Mouse (Mus musculus): ENCODE data around the gene Cysltr1. TPM values are rescaled to one million over a fixed set of nuclear protein-coding genes. Genes with fewer than 3 reads are reported as not detected.

Gene Cysltr1
- 1.6 and 1.8 TPM in 2 replicates for polyA plus RNA-seq (2015; fragmentation: Nextera tagmentation; extraction: Ambion mirVana)

GRCm38 (mm10) chrX:106603386-106603785 lies at the start of gene Cysltr1:
Gene Cysltr1, minus strand, starts transcription at chrX:106603679.
- no peaks in the 10 kb centered on the region for H3K9me3 ChIP-seq (replicated peaks)
- H3K36me3 ChIP-seq = no peaks in the 10 kb centered on the region
- no peak within 1 kb of the TSS for H3K9ac ChIP-seq
- 0 out of 2 replicates have a peak, but pooled peaks cover 4% of the 10 kb centered on the region for H3K4me1 ChIP-seq
- 18% methylated on average over 6 of the region's 6 CpGs for WGBS
- H3K27ac ChIP-seq (replicated peaks) = no peak within 1 kb of the TSS
- no peak within 1 kb of the TSS for H3K4me3 ChIP-seq (replicated peaks)
- ATAC-seq (ENCODE audit: insufficient number of reproducible peaks, low FRiP score, low TSS enrichment, low read depth) = no peak
- H3K27me3 ChIP-seq = no peaks in the 10 kb centered on the region
- H3K4me2 ChIP-seq (replicated peaks) = 0 out of 2 replicates have a peak within 1 kb of the TSS, but pooled peaks have one; percentile 21

- Histone ChIP-seq H3K4me3 (replicated peaks) (no peak overlapping the region), H3K4me2 (replicated peaks) (no peak overlapping the region), H3K27ac (replicated peaks) (no peak overlapping the region), H3K9ac (no peak overlapping the region), H3K4me1 (no peaks in the 10 kb centered on the region), H3K9me3 (replicated peaks) (no peaks in the 10 kb centered on the region), H3K36me3 (no peaks in the 10 kb centered on the region), H3K27me3 (0 out of 2 replicates have a peak, but pooled peaks cover 3% of the 10 kb centered on the region)
- WGBS = 70% methylated on average over 3 of the region's 3 CpGs
- ATAC-seq (ENCODE audit: insufficient number of reproducible peaks, low FRiP score, low TSS enrichment, low read depth) = no peak
Measured at GRCm38 (mm10) chrX:106634799-106635541, 31.5 kb upstream of the Cysltr1 start.

GRCm38 (mm10) chrX:106633543-106633942 lies 30.1 kb upstream of the Cysltr1 start:
- no peak overlapping the region for H3K9ac ChIP-seq
- no peak overlapping the region for H3K27ac ChIP-seq (replicated peaks)
- no peak overlapping the region for H3K4me2 ChIP-seq (replicated peaks)
- no peak overlapping the region for H3K4me3 ChIP-seq (replicated peaks)
- H3K27me3 ChIP-seq = 0 out of 2 replicates have a peak, but pooled peaks cover 3% of the 10 kb centered on the region
- H3K9me3 ChIP-seq (replicated peaks) = no peaks in the 10 kb centered on the region
- no peaks in the 10 kb centered on the region for H3K4me1 ChIP-seq
- no peak for ATAC-seq (ENCODE audit: insufficient number of reproducible peaks, low FRiP score, low TSS enrichment, low read depth)
- no peaks in the 10 kb centered on the region for H3K36me3 ChIP-seq

DNA sequence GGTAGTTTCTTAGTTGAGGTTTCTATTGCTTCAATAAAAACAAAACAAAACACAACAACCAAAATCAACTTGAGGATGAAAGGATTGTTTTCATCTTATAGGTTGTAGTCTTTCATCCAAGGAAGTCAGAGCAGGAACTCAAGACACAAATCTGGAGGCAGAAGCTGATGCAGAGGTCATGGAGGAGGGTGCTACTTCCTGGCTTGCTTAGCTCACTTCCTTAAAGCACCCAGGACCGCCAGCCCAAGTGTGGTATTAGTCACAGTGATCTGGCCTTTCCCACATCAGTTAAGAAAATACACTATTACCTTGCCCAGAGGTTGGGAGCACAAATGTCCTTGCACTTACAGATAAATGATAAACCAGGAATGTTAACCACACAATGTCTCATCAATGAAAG lies 25.0 kb upstream of the Cysltr1 start:
- Histone ChIP-seq H3K27me3 (no peaks in the 10 kb centered on the region), H3K4me3 (replicated peaks) (no peak overlapping the region), H3K9me3 (replicated peaks) (no peaks in the 10 kb centered on the region), H3K4me1 (no peaks in the 10 kb centered on the region), H3K9ac (no peak overlapping the region), H3K36me3 (no peaks in the 10 kb centered on the region), H3K4me2 (replicated peaks) (no peak overlapping the region), H3K27ac (replicated peaks) (no peak overlapping the region)
- no peak for ATAC-seq (ENCODE audit: insufficient number of reproducible peaks, low FRiP score, low TSS enrichment, low read depth)
- WGBS = 69% methylated on average over 1 of the region's 1 CpGs

DNA sequence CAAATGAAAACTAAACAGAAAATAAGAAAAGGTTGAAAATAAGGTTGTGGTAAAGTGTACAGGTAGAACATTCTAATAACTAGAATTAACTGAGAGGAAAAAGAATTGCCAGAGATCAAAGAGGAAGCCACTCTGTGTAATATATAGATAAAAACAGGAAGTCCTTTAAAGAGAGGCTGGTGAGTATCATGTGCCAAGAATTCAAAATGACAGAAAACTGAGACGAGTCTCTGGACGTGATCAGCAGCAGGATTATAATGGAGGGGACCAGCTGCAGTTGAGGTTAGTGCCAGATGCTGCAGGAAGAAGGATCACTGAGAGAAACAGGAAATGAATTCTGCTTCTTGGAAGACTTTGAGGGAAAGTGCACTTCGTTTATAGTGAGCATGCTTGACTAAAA lies 20.2 kb upstream of the Cysltr1 start:
- H3K4me3 ChIP-seq (replicated peaks) = no peak overlapping the region
- ATAC-seq (ENCODE audit: insufficient number of reproducible peaks, low FRiP score, low TSS enrichment, low read depth) = no peak
- H3K36me3 ChIP-seq = no peaks in the 10 kb centered on the region
- no peak overlapping the region for H3K9ac ChIP-seq
- H3K4me2 ChIP-seq (replicated peaks) = no peak overlapping the region
- H3K27me3 ChIP-seq = no peaks in the 10 kb centered on the region
- H3K9me3 ChIP-seq (replicated peaks) = no peaks in the 10 kb centered on the region
- no peak overlapping the region for H3K27ac ChIP-seq (replicated peaks)
- 30% methylated on average over 3 of the region's 3 CpGs for WGBS
- no peaks in the 10 kb centered on the region for H3K4me1 ChIP-seq

DNA sequence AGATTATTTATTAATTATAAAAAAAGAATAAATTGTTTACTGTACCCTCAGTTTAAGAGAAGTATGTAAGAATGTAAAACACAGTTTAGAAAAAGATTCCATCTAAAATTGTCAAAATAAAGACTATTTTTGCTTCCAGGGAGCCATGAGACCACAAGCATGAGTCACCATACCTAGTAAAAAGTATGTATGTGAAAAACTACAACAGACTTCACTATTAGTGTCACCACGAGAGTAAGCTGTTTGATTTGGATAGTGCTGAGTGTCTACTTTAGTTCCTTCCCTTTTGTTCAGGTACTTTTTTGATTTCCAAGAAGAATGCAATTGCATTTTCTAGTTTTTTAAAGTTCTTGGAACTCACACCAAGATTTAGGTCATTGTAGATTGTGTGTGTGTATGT lies 19.0 kb upstream of the Cysltr1 start:
- no peak overlapping the region for H3K27ac ChIP-seq (replicated peaks)
- ATAC-seq (ENCODE audit: insufficient number of reproducible peaks, low FRiP score, low TSS enrichment, low read depth) = no peak
- no peaks in the 10 kb centered on the region for H3K4me1 ChIP-seq
- no peaks in the 10 kb centered on the region for H3K9me3 ChIP-seq (replicated peaks)
- H3K27me3 ChIP-seq = no peaks in the 10 kb centered on the region
- H3K36me3 ChIP-seq = no peaks in the 10 kb centered on the region
- H3K4me3 ChIP-seq (replicated peaks) = no peak overlapping the region
- H3K4me2 ChIP-seq (replicated peaks) = no peak overlapping the region
- WGBS = 66% methylated on average over 1 of the region's 1 CpGs
- H3K9ac ChIP-seq = no peak overlapping the region

DNA sequence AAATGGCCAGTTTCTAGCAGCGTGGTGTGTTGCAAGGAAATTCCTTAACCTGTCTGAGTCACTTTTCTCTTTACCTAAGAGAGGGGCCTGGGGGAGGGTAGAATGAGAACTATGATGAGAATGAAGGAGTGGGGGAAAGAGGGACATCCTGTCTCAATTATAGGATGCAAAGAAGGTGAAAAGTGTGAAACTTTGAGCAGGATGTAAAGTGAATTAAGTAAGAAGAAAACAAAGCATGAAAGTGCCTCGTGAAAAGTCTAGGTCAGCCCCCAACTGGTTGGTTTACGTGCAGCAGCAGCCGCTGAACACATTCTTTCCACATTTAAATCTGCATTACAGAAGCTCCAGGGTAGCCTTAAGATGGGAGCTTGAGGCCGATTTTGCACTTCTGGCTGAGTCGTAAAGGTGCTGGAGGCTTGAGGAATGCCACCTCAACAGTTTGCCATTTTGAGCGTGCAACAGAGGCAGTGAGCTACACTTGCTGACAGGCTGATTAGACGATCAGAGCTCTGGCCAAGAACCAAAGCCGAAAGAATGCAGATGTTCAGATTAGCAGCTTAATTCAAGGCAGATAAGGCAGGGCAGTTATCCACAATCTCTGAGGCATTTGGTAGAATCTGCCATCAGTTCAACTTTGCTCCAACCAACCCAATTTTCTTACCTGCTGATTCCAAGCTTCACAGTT lies 763 bp downstream of the Cysltr1 start:
- Histone ChIP-seq H3K9ac (no peak overlapping the region), H3K4me1 (0 out of 2 replicates have a peak, but pooled peaks cover 4% of the 10 kb centered on the region), H3K27ac (replicated peaks) (no peak overlapping the region), H3K36me3 (no peaks in the 10 kb centered on the region), H3K4me3 (replicated peaks) (no peak overlapping the region), H3K27me3 (no peaks in the 10 kb centered on the region), H3K9me3 (replicated peaks) (no peaks in the 10 kb centered on the region), H3K4me2 (replicated peaks) (0 out of 2 replicates have a peak overlapping the region, but pooled peaks have one; percentile 21)
- WGBS = 21% methylated on average over 9 of the region's 9 CpGs
- no peak for ATAC-seq (ENCODE audit: insufficient number of reproducible peaks, low FRiP score, low TSS enrichment, low read depth)

- Histone ChIP-seq H3K9me3 (replicated peaks) (no peaks in the 10 kb centered on the region), H3K9ac (no peak overlapping the region), H3K4me2 (replicated peaks) (no peak overlapping the region), H3K27me3 (no peaks in the 10 kb centered on the region), H3K36me3 (no peaks in the 10 kb centered on the region), H3K4me1 (no peaks in the 10 kb centered on the region), H3K4me3 (replicated peaks) (no peak overlapping the region), H3K27ac (replicated peaks) (no peak overlapping the region)
- no peak for ATAC-seq (ENCODE audit: insufficient number of reproducible peaks, low FRiP score, low TSS enrichment, low read depth)
- WGBS = 81% methylated on average over 1 of the region's 1 CpGs
Measured at GRCm38 (mm10) chrX:106595904-106596303, 7.6 kb downstream of the Cysltr1 start.

- H3K27me3 ChIP-seq = no peaks in the 10 kb centered on the region
- no peak for ATAC-seq (ENCODE audit: insufficient number of reproducible peaks, low FRiP score, low TSS enrichment, low read depth)
- no peaks in the 10 kb centered on the region for H3K36me3 ChIP-seq
- no peaks in the 10 kb centered on the region for H3K9me3 ChIP-seq (replicated peaks)
- H3K4me3 ChIP-seq (replicated peaks) = no peak overlapping the region
- H3K4me2 ChIP-seq (replicated peaks) = no peak overlapping the region
- H3K9ac ChIP-seq = no peak overlapping the region
- no peaks in the 10 kb centered on the region for H3K4me1 ChIP-seq
- H3K27ac ChIP-seq (replicated peaks) = no peak overlapping the region
Measured at GRCm38 (mm10) chrX:106593914-106594313, 9.6 kb downstream of the Cysltr1 start.

DNA sequence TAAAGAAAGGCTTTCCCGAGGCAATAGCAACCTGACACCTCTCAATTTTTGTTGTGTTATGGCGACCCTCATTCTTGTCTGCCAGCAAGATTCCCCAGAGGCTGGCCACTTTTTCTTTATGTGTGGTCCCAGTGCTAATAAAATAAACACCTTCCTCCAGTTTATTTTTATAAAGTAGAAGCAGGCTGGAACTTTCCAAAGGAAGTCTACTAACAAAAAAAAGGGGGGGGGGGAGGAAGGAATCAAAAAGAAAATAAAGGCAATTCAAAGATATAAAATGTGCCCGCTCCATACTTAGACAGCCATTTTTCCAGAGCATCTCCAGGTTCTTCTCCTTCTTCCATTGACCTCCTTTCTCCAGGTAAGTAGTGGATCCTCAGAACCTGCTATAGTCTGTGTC lies 20.6 kb downstream of the Cysltr1 start, which contains the start of gene Gm5127:
Gene Gm5127, plus strand, starts transcription at position 301 of the 400 bp plus-strand sequence.
- ATAC-seq (ENCODE audit: insufficient number of reproducible peaks, low FRiP score, low TSS enrichment, low read depth) = no peak
- Histone ChIP-seq H3K4me3 (replicated peaks) (no peak within 1 kb of the TSS), H3K27ac (replicated peaks) (no peak within 1 kb of the TSS), H3K9me3 (replicated peaks) (no peaks in the 10 kb centered on the region), H3K4me2 (replicated peaks) (no peak within 1 kb of the TSS), H3K4me1 (no peaks in the 10 kb centered on the region), H3K36me3 (no peaks in the 10 kb centered on the region), H3K9ac (no peak within 1 kb of the TSS), H3K27me3 (no peaks in the 10 kb centered on the region)
- WGBS = 35% methylated on average over 3 of the region's 3 CpGs

- ATAC-seq (ENCODE audit: insufficient number of reproducible peaks, low FRiP score, low TSS enrichment, low read depth) = no peak
- Histone ChIP-seq H3K27me3 (no peaks in the 10 kb centered on the region), H3K9ac (no peak overlapping the region), H3K4me1 (no peaks in the 10 kb centered on the region), H3K4me2 (replicated peaks) (no peak overlapping the region), H3K4me3 (replicated peaks) (no peak overlapping the region), H3K36me3 (no peaks in the 10 kb centered on the region), H3K9me3 (replicated peaks) (no peaks in the 10 kb centered on the region), H3K27ac (replicated peaks) (no peak overlapping the region)
- WGBS = 39% methylated on average over 2 of the region's 2 CpGs
Measured at GRCm38 (mm10) chrX:106582197-106582596, 21.3 kb downstream of the Cysltr1 start.

Measured in embryonic facial prominence, embryonic 15.5 days (tissue).